Mouse (Mus musculus): Measurements from ENCODE around the gene 4931414P19Rik. TPM values are rescaled to one million over a fixed set of nuclear protein-coding genes. Genes with fewer than 3 reads are reported as not detected.
A peak's percentile ranks its signal among the peaks of the same experiment; 100 is the strongest.

The 4931414P19Rik gene
- polyA plus RNA-seq, 1 experiment from 2014 or later, result 6.0 TPM

- no peak for ATAC-seq (ENCODE audit: extremely low read depth, insufficient number of reproducible peaks, low FRiP score, low TSS enrichment)
- H3K4me3 ChIP-seq, result no peak overlapping the region
- 89% methylated on average over 9 of the region's 9 CpGs for WGBS
- no peaks in the 10 kb centered on the region for H3K9me3 ChIP-seq
- H3K4me2 ChIP-seq, result no peak overlapping the region
- H3K4me1 ChIP-seq, result peaks cover 8% of the 10 kb centered on the region
- H3K36me3 ChIP-seq, result peaks cover 32% of the 10 kb centered on the region
- no peak overlapping the region for H3K27ac ChIP-seq (replicated peaks)
- H3K9ac ChIP-seq, result no peak overlapping the region
- no peaks in the 10 kb centered on the region for H3K27me3 ChIP-seq (replicated peaks)
Observed at GRCm38 (mm10) chr14:54582536-54582935, 23.3 kb downstream of the 4931414P19Rik start.

DNA sequence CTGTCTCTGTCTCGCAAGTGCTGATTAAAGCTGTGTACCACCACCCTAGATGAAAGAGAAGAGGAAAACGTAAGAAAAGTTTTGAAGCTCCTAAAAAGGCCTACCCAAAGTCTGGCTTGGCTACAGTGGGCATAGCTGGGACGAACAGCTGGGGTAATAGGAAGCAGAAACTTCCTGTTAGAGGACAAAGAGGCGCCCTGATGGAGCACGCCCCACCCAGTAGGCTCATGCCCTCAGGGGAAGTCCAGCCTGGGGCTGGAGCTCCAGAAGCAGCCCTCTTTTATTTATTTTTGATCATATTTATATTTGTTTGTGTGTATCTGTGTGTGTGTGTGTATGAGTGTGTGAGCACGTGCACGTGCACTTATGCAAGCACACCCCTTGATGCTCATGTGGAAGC is 26.2 kb downstream of the 4931414P19Rik start:
- no peak overlapping the region for H3K9ac ChIP-seq
- H3K4me2 ChIP-seq, result no peak overlapping the region
- peaks cover 17% of the 10 kb centered on the region for H3K4me1 ChIP-seq
- 74% methylated on average over 7 of the region's 7 CpGs for WGBS
- H3K9me3 ChIP-seq, result no peaks in the 10 kb centered on the region
- no peak for ATAC-seq (ENCODE audit: extremely low read depth, insufficient number of reproducible peaks, low FRiP score, low TSS enrichment)
- no peak overlapping the region for H3K27ac ChIP-seq (replicated peaks)
- no peaks in the 10 kb centered on the region for H3K27me3 ChIP-seq (replicated peaks)
- no peak overlapping the region for H3K4me3 ChIP-seq
- H3K36me3 ChIP-seq, result peaks cover 16% of the 10 kb centered on the region

GRCm38 (mm10) chr14:54578063-54578462 is 27.7 kb downstream of the 4931414P19Rik start:
- Histone ChIP-seq H3K4me2 (peak overlapping the region; percentile 81), H3K4me1 (peaks cover 33% of the 10 kb centered on the region), H3K4me3 (peak overlapping the region; percentile 92), H3K9ac (peak overlapping the region; percentile 99), H3K27ac (replicated peaks) (peak overlapping the region; percentile 96), H3K27me3 (replicated peaks) (no peaks in the 10 kb centered on the region), H3K36me3 (peaks cover 16% of the 10 kb centered on the region), H3K9me3 (no peaks in the 10 kb centered on the region)
- ATAC-seq (ENCODE audit: extremely low read depth, insufficient number of reproducible peaks, low FRiP score, low TSS enrichment), result no peak
- under 1% methylated on average over 10 of the region's 10 CpGs for WGBS

DNA sequence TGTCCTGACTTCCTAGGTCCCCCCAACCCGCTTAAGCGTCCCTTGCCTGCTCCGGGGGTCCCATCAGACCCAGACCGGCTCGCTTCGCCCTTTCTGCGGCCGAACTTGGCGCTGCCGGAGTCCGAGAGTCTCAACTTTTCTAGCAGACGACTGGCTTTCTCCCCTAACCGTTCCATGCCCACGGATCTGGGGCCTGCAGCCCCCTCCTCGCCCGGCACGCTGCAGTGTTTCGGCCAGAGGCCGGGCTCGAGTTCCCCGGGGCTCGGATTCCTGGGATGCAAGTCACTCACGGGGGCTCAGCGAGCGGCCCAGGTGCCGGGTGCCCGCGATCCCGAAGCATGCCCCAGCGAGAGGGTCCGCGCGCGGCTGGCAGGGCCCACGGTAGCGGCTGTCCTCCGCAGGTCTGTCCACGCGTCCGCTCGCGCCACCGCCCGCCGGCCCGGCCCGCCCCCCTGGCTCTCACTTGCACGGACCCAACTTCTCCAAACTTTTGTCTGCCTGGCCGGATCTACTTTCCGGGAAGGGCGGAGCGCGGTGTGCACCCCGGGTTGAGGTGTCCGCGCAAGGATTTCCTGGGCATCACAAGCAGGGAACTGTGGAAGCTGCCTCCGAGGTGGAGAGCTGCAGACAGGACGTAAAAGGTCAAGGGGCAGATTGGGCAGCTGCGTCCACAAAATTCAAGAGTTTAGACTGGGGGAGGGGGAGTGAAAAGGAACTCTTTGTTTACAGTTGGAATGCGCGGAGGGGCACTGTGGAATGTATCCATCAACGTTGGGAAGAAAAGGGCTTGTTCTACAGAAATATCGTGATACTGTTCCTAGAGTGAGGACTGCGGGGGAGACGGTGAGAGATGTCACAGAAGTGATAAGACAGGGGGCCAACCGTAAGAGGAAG is 28.5 kb downstream of the 4931414P19Rik start, which contains the start of gene Ajuba:
Ajuba (minus strand) TSS at position 470 of the 894 bp plus-strand sequence.
- H3K9me3 ChIP-seq, result no peaks in the 10 kb centered on the region
- peak within 1 kb of the TSS; percentile 81 for H3K4me2 ChIP-seq
- peaks cover 12% of the 10 kb centered on the region; the same call in 1 of the 2 replicates for H3K36me3 ChIP-seq
- peak within 1 kb of the TSS; percentile 96 for H3K27ac ChIP-seq (replicated peaks)
- peak; percentile 37; the same call in 1 of the 2 replicates for ATAC-seq (ENCODE audit: extremely low read depth, insufficient number of reproducible peaks, low FRiP score, low TSS enrichment)
- H3K27me3 ChIP-seq (replicated peaks), result no peaks in the 10 kb centered on the region
- H3K9ac ChIP-seq, result peak within 1 kb of the TSS; percentile 99
- peak within 1 kb of the TSS; percentile 92 for H3K4me3 ChIP-seq
- WGBS, result under 1% methylated on average over 66 of the region's 66 CpGs
- H3K4me1 ChIP-seq, result peaks cover 40% of the 10 kb centered on the region

DNA sequence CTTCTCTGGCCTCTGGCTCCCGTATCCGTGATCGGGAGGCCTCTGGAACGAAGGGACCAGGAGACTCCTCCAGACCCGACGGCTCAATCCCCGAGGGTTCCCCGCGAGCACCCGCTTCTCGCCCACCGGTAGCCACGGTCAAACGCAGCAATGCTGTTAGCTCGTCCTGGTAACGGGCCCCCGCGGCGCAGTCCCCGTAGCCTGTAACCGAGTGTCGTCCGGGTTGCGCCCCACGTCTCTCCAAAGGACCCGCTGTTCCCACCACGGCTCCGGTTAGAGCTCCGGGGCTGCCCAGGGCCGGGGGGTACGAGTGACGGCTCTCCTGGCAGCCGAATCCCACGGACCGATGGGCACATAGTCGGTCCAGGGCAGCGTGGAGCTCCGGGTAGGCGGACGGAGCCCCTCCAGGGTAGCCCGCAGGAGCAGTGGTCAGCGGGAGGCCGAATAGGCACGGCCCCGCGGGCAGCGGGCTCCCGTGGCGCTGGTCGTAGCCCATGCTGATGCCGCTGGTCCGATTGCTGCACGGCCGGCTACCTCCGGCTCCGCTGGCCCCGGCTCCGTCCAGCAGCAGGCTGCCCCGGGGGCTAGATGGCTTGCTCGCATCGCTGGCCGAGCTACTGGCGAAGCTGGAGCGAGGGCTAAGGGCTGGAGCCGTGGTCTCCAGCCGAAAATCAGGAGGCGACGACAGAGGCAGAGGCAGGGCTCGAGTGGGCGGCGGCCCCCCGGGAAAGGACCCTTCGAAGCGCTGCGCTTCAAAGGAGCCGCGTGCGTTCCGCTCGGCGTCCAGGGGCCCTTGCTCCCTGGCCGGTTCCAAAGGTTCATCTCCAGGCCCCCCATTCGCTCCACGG is 29.3 kb downstream of the 4931414P19Rik start:
- ATAC-seq (ENCODE audit: extremely low read depth, insufficient number of reproducible peaks, low FRiP score, low TSS enrichment), result no peak
- Histone ChIP-seq H3K4me1 (peaks cover 49% of the 10 kb centered on the region), H3K27ac (replicated peaks) (peak overlapping the region; percentile 96), H3K9me3 (no peaks in the 10 kb centered on the region), H3K36me3 (peaks cover 20% of the 10 kb centered on the region), H3K4me2 (peak overlapping the region; percentile 81), H3K4me3 (peak overlapping the region; percentile 92), H3K9ac (peak overlapping the region; percentile 99), H3K27me3 (replicated peaks) (no peaks in the 10 kb centered on the region)
- under 1% methylated on average over 84 of the region's 84 CpGs for WGBS

DNA sequence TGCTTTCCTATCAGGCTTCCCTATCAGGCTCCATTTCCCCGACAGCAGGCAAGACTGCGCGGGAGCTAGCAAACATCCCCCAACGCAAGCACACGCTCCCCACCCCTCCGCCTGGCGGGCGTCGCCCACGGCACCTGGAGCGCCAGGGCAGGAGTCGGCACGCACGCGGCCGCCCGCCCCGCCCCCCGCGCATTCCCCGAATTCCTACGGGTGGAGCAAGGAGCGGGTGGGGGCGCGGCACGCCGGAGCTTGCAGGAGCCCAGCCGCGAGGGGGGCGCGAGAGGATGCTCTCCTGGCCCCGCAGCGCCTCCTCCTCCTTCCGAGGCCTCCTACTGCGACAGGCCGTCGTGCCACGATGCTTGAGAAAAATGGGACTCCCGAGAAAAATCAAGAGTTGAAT is 30.2 kb downstream of the 4931414P19Rik start:
- peaks cover 54% of the 10 kb centered on the region for H3K4me1 ChIP-seq
- peaks cover 28% of the 10 kb centered on the region for H3K36me3 ChIP-seq
- H3K27me3 ChIP-seq (replicated peaks), result no peaks in the 10 kb centered on the region
- H3K9me3 ChIP-seq, result no peaks in the 10 kb centered on the region
- H3K4me2 ChIP-seq, result peak overlapping the region; percentile 81
- peak; percentile 11; the same call in 1 of the 2 replicates for ATAC-seq (ENCODE audit: extremely low read depth, insufficient number of reproducible peaks, low FRiP score, low TSS enrichment)
- peak overlapping the region; percentile 92 for H3K4me3 ChIP-seq
- WGBS, result under 1% methylated on average over 38 of the region's 39 CpGs
- H3K27ac ChIP-seq (replicated peaks), result peak overlapping the region; percentile 96
- peak overlapping the region; percentile 99 for H3K9ac ChIP-seq

DNA sequence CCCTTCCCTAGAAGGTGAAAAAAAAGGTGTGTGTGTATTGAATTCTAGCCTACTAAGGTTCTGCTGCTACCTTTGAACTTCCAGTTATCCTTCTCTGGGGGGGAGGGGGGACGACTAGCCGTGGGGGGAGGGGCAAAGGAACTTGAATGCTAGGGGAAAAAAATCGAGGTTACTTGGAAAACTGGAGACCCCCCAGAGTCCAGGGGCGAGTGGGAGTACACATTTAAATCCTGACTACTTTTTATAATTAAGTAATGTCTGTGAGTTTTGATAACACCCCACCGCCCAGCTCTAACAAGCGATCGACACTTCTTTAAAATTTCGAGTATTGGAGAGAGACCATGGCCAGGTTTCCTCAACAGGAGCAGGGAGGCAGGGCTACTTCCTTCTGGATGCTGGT is 30.8 kb downstream of the 4931414P19Rik start:
- H3K36me3 ChIP-seq, result peaks cover 34% of the 10 kb centered on the region
- no peaks in the 10 kb centered on the region for H3K27me3 ChIP-seq (replicated peaks)
- H3K27ac ChIP-seq (replicated peaks), result peak overlapping the region; percentile 96
- peak overlapping the region; percentile 81 for H3K4me2 ChIP-seq
- H3K4me1 ChIP-seq, result peaks cover 59% of the 10 kb centered on the region
- H3K9me3 ChIP-seq, result no peaks in the 10 kb centered on the region
- H3K9ac ChIP-seq, result peak overlapping the region; percentile 99
- 4% methylated on average over 8 of the region's 8 CpGs for WGBS
- peak overlapping the region; percentile 92 for H3K4me3 ChIP-seq
- no peak for ATAC-seq (ENCODE audit: extremely low read depth, insufficient number of reproducible peaks, low FRiP score, low TSS enrichment)

DNA sequence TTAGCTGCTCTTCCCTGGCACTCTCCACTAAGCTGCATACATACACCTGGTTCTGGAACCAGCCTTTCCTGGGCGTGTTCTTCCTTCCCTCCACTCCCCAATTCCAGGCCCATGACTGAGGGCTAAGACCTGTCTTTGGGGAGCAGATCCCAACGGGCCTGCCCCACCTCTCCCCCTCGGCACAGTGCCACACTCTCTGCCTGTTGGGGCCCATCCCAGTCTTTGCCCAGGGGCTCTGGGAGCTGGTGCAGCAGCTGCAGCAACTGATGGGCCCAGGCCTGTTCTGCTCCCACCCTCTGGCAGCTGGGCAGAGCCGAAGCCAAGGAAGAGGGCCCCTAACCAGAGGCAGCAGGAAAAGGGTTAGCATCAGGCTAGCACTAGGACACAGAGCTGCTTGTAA is 31.5 kb downstream of the 4931414P19Rik start:
- H3K27ac ChIP-seq (replicated peaks), result peak overlapping the region; percentile 96
- H3K4me1 ChIP-seq, result peaks cover 67% of the 10 kb centered on the region
- peak overlapping the region; percentile 99 for H3K9ac ChIP-seq
- H3K9me3 ChIP-seq, result no peaks in the 10 kb centered on the region
- peak overlapping the region; percentile 92 for H3K4me3 ChIP-seq
- no peak for ATAC-seq (ENCODE audit: extremely low read depth, insufficient number of reproducible peaks, low FRiP score, low TSS enrichment)
- peaks cover 42% of the 10 kb centered on the region for H3K36me3 ChIP-seq
- no peaks in the 10 kb centered on the region for H3K27me3 ChIP-seq (replicated peaks)
- 20% methylated on average over 4 of the region's 4 CpGs for WGBS
- H3K4me2 ChIP-seq, result peak overlapping the region; percentile 81

DNA sequence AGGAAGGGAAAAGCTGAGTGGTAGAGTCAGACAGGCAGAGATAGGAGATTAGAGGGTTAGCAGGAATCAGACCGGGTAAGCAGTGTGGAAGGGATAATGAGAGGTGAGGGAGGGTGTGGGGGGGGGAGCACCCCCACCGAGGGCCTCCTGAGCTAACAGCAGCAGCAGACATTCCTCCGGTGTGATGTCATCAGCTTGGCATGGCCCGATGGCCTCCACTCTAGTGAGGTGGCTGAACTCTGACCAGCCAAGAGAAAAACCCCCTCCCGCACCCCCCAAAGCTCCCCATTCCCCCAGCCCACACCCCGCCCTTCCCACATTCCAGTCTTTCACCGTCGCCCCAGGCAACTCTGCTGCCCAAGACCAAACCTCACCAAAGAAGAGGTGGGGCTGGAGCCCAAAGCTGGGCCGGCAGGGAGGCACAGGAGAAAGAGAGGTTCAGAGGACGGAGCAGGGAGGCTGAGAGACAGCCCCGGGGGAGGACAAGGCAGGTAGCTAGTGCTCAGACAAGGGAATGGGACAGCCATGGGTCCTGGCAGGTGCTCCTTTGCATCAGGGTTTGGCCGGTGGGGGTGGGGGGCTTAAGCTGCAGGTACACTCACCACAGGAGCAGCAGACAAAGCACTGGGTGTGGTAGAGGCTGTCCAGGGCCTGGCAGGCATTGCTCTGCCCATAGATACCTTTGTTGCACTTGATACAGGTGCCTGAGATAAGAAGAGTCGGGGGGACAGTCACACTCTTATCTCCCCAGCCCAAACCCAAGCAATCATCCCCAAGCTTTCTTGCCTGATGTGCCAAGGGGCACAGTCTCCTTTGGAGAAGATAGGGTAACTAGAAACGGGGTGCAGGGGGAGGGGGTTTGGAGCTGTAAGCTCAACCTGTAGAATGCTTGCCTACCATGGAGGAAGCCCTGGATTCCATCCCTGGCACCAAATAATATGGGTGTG is 32.7 kb downstream of the 4931414P19Rik start:
- peak overlapping the region; percentile 81 for H3K4me2 ChIP-seq
- H3K4me3 ChIP-seq, result peak overlapping the region; percentile 92
- peak overlapping the region; percentile 96 for H3K27ac ChIP-seq (replicated peaks)
- H3K27me3 ChIP-seq (replicated peaks), result no peaks in the 10 kb centered on the region
- H3K9me3 ChIP-seq, result no peaks in the 10 kb centered on the region
- H3K9ac ChIP-seq, result peak overlapping the region; percentile 99
- peak; percentile 35 for ATAC-seq (ENCODE audit: extremely low read depth, insufficient number of reproducible peaks, low FRiP score, low TSS enrichment)
- 10% methylated on average over 11 of the region's 14 CpGs for WGBS
- H3K36me3 ChIP-seq, result peaks cover 53% of the 10 kb centered on the region
- peaks cover 65% of the 10 kb centered on the region for H3K4me1 ChIP-seq

DNA sequence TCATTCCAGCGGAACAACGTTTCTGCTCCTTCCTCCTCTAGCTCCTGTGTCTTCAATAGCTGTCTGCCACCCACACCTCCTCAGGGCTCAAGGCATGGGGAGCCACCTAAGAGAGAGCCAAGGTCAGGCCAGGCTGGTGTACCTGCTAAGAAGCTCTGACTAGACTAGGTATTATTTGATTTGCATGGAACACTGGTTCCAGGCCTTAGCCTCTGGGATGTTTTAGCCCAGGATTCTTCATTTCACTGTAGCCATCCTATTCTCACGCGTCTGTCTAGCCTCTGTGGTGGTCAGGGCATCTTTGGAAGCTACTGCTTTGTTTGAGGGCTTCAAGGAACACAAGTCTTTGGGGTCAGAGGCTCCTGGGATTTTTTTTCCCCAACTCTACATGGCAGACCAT is 33.7 kb downstream of the 4931414P19Rik start:
- H3K9ac ChIP-seq, result peak overlapping the region; percentile 99
- peaks cover 62% of the 10 kb centered on the region for H3K36me3 ChIP-seq
- no peak overlapping the region for H3K4me3 ChIP-seq
- peak overlapping the region; percentile 96 for H3K27ac ChIP-seq (replicated peaks)
- H3K4me2 ChIP-seq, result peak overlapping the region; percentile 81
- no peak for ATAC-seq (ENCODE audit: extremely low read depth, insufficient number of reproducible peaks, low FRiP score, low TSS enrichment)
- WGBS, result 51% methylated on average over 4 of the region's 4 CpGs
- no peaks in the 10 kb centered on the region for H3K27me3 ChIP-seq (replicated peaks)
- no peaks in the 10 kb centered on the region for H3K9me3 ChIP-seq
- H3K4me1 ChIP-seq, result peaks cover 65% of the 10 kb centered on the region
